Comparison of ENCODE assay signal across 16 mouse cellular contexts in genomic region chr3:32144194-32144593, GRCm38 (mm10).
"Had no signal": no experiment of that assay in that cellular context is flagged by ENCODE, and none has a peak within 500 bp of the region (broad histone marks: within the 10 kb centered on the region; RNA-seq: fewer than 3 reads in every experiment).

No protein-coding gene starts in this region.

- H3K9ac ChIP-seq: neural tube, embryonic 13.5 days; neural tube, embryonic 15.5 days; stomach, embryonic 15.5 days had no signal

- H3K4me1 ChIP-seq: neural tube, embryonic 13.5 days; neural tube, embryonic 15.5 days; stomach, embryonic 15.5 days had no signal

- H3K27ac ChIP-seq: neural tube, embryonic 13.5 days; neural tube, embryonic 15.5 days; stomach, embryonic 15.5 days; stomach, postnatal 0 days had no signal

- H3K36me3 ChIP-seq: neural tube, embryonic 13.5 days; neural tube, embryonic 15.5 days; stomach, embryonic 15.5 days had no signal

- H3K9me3 ChIP-seq: neural tube, embryonic 13.5 days; neural tube, embryonic 15.5 days; stomach, embryonic 15.5 days had no signal

- DNase-seq: retina, postnatal 1 day; right cerebral cortex, adult 18-20 months; right cerebral cortex, postnatal 14 days; right cerebral cortex, postnatal 25 days; right cerebral cortex, postnatal 4 days; spleen, adult 18-20 months; thymus, adult 18-20 months; thymus, adult 2 months; thymus, postnatal 14 days; thymus, postnatal 25 days; thymus, postnatal 36 days; thymus, postnatal 4 days had no signal

- H3K27me3 ChIP-seq: neural tube, embryonic 13.5 days; neural tube, embryonic 15.5 days; stomach, embryonic 15.5 days had no signal

- H3K4me3 ChIP-seq: neural tube, embryonic 13.5 days; neural tube, embryonic 15.5 days; stomach, embryonic 15.5 days had no signal

- H3K4me2 ChIP-seq: neural tube, embryonic 13.5 days; neural tube, embryonic 15.5 days; stomach, embryonic 15.5 days had no signal
